Mouse (Mus musculus): ENCODE results near the gene Col4a2.

DNA sequence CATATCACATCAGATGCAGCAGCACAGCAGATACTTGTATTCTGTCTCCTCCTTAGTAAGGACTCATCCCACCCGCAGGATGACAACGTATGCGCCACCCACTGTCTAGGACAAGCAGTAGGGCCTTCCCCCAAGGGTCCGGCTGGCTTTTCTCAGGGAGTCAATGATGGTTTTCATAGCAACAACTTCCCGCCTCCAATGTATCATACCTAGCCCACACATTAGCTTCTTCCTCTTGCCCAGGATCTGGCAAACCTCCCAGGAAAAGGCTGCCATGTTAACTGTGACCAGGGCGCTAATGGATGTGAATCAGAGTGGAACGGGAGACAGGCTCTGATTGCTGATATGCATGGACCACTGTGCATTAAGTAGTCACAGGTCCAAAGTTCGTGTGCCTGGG, 12.2 kb upstream of the Col4a2 start:
- TF ChIP-seq EP300 (IDR thresholded peaks at IDR 0.05), result no peak
- TF ChIP-seq CTCF (IDR thresholded peaks at IDR 0.05), result peak; percentile 9; the same call in 1 of the 2 replicates
